Mouse (Mus musculus): Measurements from ENCODE around the gene Gnpat. TPM values are rescaled to one million over a fixed set of nuclear protein-coding genes. Genes with fewer than 3 reads are reported as not detected.
"Not testable (repeated sequence)": the region's sequence is repeated elsewhere in the genome, so short reads cannot be mapped to it uniquely, and the experiment has no call there.

Gnpat gene
- polyA plus RNA-seq, 1 experiment = 84.6 TPM

GRCm38 (mm10) chr8:124830050-124830449 is 32.8 kb upstream of the Gnpat start:
- no peak for DNase-seq (ENCODE audit: low read depth)
- no peak for TF ChIP-seq CTCF (IDR thresholded peaks at IDR 0.05; ENCODE audit: borderline replicate concordance, extremely low read depth, insufficient read depth, insufficient read length)
- no peak for TF ChIP-seq POLR2A (IDR thresholded peaks at IDR 0.05; ENCODE audit: borderline replicate concordance, extremely low read depth, insufficient read depth, insufficient read length, poor library complexity, severe bottlenecking)

DNA sequence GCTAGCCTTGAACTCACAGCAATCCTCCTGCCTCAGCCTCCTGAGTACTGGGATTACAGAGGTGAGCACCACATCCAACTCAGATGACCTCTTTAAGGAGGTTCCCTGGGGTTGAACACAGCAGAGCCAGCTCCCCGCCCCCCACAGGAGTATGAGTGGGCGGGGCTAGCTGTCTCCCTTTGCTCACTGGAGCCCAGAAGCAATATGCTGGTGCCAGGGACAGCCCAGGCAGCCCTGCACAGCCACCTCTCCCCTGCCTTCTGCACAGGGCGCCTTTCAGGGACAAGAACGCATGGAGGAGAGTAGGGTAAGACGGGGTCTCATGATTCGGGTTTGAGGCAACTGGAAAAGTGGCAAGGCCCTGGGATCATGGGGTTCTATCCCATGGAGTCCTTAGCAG is 31.3 kb upstream of the Gnpat start:
- TF ChIP-seq POLR2A (IDR thresholded peaks at IDR 0.05; ENCODE audit: borderline replicate concordance, extremely low read depth, insufficient read depth, insufficient read length, poor library complexity, severe bottlenecking) = no peak
- no peak for TF ChIP-seq CTCF (IDR thresholded peaks at IDR 0.05; ENCODE audit: borderline replicate concordance, extremely low read depth, insufficient read depth, insufficient read length)
- DNase-seq (ENCODE audit: low read depth) = no peak

DNA sequence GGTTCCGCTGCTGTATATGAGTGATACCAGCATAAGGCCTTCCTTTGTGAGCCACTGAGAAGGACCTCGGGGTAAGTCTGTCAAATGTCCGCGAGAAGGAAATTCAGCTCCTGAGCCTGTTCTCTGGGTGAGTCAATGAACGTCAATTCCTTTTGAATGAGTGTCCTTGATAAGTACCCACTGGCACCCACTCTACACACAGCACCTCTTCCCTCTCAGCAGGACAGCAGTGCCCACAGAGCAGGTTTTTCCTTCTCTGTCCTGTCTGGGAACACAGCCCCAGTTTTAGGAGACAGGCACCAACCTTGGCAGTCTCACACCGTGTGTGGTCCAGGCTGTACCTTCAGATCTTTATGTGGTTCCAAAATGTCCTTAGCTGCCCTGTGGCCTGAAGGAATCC is 30.9 kb upstream of the Gnpat start:
- TF ChIP-seq CTCF (IDR thresholded peaks at IDR 0.05; ENCODE audit: borderline replicate concordance, extremely low read depth, insufficient read depth, insufficient read length) (no peak), POLR2A (IDR thresholded peaks at IDR 0.05; ENCODE audit: borderline replicate concordance, extremely low read depth, insufficient read depth, insufficient read length, poor library complexity, severe bottlenecking) (no peak)

DNA sequence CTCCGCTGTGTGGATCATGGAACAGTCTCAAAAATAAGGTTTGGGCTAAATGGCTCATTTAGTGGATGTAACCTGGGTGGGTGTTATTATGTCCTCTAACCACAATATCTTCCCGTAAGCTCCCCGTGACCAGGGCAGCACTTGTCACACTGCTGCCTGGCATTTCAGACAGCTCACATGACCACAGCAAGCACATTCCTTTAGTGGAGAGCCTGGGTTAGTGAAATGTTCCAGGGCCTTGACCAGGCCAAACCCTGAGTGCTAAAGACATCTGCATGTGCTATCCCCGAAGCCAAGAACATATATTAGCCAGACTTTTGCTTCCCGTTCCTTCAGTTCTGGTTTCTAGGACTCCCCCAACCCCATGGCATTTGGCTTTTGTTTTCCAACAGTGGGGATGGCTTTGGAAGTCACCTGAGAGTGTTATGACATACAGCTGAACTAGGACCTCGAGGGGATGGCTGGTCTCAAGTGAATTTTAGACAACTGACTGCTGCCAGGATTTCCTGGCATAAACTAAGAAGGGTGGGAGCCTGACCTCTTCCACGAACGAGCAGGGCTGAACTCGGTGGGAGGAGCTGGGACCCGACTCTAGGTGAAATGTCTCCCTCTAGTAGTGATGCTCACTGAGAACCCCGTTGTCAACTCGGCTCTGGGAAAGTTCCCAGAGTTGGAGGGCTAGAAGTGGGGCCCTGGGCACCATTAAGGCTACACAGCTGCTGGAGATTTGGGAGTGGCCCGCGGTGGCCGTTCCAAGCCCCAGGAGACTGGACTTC is 29.2 kb upstream of the Gnpat start:
- TF ChIP-seq CTCF (IDR thresholded peaks at IDR 0.05; ENCODE audit: borderline replicate concordance, extremely low read depth, insufficient read depth, insufficient read length) (no peak), POLR2A (IDR thresholded peaks at IDR 0.05; ENCODE audit: borderline replicate concordance, extremely low read depth, insufficient read depth, insufficient read length, poor library complexity, severe bottlenecking) (no peak)
- DNase-seq (ENCODE audit: low read depth) = no peak

More for the DNA sequence above, 30.9 kb upstream of the Gnpat start:
- DNase-seq (ENCODE audit: low read depth) = no peak

DNA sequence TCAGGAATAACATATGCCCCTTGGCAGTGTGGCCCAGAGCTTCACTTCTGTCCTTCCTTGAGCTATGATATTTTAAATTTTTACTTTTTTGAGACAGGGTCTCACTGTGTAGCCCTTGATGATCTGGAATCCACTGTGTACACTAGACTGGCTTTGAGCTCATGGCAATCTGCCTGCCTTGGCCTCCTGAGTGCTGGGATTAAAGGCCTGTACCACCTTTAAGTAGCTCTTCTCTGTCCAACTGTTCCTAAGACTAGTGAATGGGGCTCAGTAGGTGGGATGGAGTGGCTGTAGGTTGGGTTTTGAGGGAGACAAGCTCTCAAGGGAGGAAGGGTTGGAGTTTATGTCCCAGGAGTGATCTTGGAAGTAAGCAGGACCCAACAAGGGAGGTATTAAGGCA is 27.0 kb upstream of the Gnpat start:
- no peak for TF ChIP-seq CTCF (IDR thresholded peaks at IDR 0.05; ENCODE audit: borderline replicate concordance, extremely low read depth, insufficient read depth, insufficient read length)
- no peak for TF ChIP-seq POLR2A (IDR thresholded peaks at IDR 0.05; ENCODE audit: borderline replicate concordance, extremely low read depth, insufficient read depth, insufficient read length, poor library complexity, severe bottlenecking)

GRCm38 (mm10) chr8:124836273-124836672 is 26.6 kb upstream of the Gnpat start:
- no peak for DNase-seq (ENCODE audit: low read depth)
- TF ChIP-seq CTCF (IDR thresholded peaks at IDR 0.05; ENCODE audit: borderline replicate concordance, extremely low read depth, insufficient read depth, insufficient read length) (no peak), POLR2A (IDR thresholded peaks at IDR 0.05; ENCODE audit: borderline replicate concordance, extremely low read depth, insufficient read depth, insufficient read length, poor library complexity, severe bottlenecking) (no peak)

More for the DNA sequence above, 27.0 kb upstream of the Gnpat start:
- no peak for DNase-seq (ENCODE audit: low read depth)

DNA sequence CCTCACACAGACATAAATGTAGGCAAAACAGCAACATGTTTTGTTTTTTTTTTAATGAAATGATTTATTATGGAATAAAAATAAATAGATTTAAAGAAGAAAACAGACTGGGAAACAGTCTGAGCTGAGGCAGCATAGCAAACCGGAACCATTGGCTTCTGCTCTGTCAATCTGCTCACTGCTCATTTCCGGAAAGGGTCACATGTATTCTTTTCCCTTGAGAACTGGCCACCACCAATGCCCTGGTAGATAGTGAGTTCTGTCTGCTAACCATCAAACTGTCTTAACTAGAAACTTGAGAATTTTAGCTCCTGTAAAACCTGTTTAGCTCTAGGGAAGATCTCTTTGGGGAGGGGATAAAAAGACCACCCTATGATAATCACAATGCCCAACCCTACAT is 25.9 kb upstream of the Gnpat start:
- DNase-seq (ENCODE audit: low read depth) = no peak
- no peak for TF ChIP-seq CTCF (IDR thresholded peaks at IDR 0.05; ENCODE audit: borderline replicate concordance, extremely low read depth, insufficient read depth, insufficient read length)
- no peak for TF ChIP-seq POLR2A (IDR thresholded peaks at IDR 0.05; ENCODE audit: borderline replicate concordance, extremely low read depth, insufficient read depth, insufficient read length, poor library complexity, severe bottlenecking)

DNA sequence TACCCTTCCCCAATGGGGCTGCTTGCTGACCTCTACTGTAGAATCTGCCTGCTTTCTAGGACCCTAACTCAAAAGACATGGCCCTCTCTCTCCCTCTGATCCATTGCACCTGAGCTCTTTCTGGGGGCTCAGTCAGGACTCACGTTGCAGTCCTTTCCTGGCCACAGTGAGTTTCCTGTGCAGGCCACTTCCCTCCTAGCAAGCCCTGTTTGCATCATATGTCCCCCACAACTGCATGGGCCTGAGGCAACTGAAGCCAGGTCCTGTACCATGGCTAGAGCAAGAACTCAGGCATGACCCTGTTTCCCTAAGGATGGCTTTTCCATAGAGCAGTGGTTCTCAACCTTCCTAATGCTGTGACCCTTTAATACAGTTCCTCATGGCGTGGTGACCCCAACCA is 24.9 kb upstream of the Gnpat start:
- TF ChIP-seq POLR2A (IDR thresholded peaks at IDR 0.05; ENCODE audit: borderline replicate concordance, extremely low read depth, insufficient read depth, insufficient read length, poor library complexity, severe bottlenecking) = no peak
- TF ChIP-seq CTCF (IDR thresholded peaks at IDR 0.05; ENCODE audit: borderline replicate concordance, extremely low read depth, insufficient read depth, insufficient read length) = no peak
- DNase-seq (ENCODE audit: low read depth) = no peak

- DNase-seq (ENCODE audit: low read depth) = no peak
- TF ChIP-seq CTCF (IDR thresholded peaks at IDR 0.05; ENCODE audit: borderline replicate concordance, extremely low read depth, insufficient read depth, insufficient read length) (no peak), POLR2A (IDR thresholded peaks at IDR 0.05; ENCODE audit: borderline replicate concordance, extremely low read depth, insufficient read depth, insufficient read length, poor library complexity, severe bottlenecking) (no peak)
Measured at GRCm38 (mm10) chr8:124839371-124839770, 23.5 kb upstream of the Gnpat start.

GRCm38 (mm10) chr8:124840900-124841299 is 21.9 kb upstream of the Gnpat start:
- TF ChIP-seq CTCF (IDR thresholded peaks at IDR 0.05; ENCODE audit: borderline replicate concordance, extremely low read depth, insufficient read depth, insufficient read length) (no peak), POLR2A (IDR thresholded peaks at IDR 0.05; ENCODE audit: borderline replicate concordance, extremely low read depth, insufficient read depth, insufficient read length, poor library complexity, severe bottlenecking) (no peak)
- no peak for DNase-seq (ENCODE audit: low read depth)

- no peak for DNase-seq (ENCODE audit: low read depth)
- no peak for TF ChIP-seq CTCF (IDR thresholded peaks at IDR 0.05; ENCODE audit: borderline replicate concordance, extremely low read depth, insufficient read depth, insufficient read length)
- no peak for TF ChIP-seq POLR2A (IDR thresholded peaks at IDR 0.05; ENCODE audit: borderline replicate concordance, extremely low read depth, insufficient read depth, insufficient read length, poor library complexity, severe bottlenecking)
Measured at GRCm38 (mm10) chr8:124841775-124842174, 21.1 kb upstream of the Gnpat start.

DNA sequence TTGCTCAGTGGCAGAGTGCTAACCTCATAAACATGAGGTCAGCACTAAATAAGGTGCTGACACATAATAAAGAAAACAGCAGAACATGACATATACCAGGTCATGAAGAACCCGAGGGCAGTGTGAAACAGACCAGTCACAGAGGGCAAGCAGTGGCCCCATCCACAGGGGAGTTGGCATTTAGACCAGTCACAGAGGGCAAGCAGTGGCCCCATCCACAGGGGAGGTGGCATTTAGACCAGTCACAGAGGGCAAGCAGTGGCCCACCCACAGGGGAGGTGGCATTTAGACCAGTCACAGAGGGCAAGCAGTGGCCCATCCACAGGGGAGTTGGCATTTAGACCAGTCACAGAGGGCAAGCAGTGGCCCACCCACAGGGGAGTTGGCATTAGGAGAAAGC is 19.9 kb upstream of the Gnpat start:
- DNase-seq (ENCODE audit: low read depth) = not testable (repeated sequence)
